Mouse (Mus musculus) liver, adult 2 months (tissue): ENCODE data around the gene Cd300e.
"Not testable (repeated sequence)": the region's sequence is repeated elsewhere in the genome, so short reads cannot be mapped to it uniquely, and the experiment has no call there.

Experiments
- CTCF ChIP-seq: fragments of 200-500 bp; IDR thresholded peaks from 2 replicates; pipeline ENCODE4 v1.5.1; 2011; ENCODE audit warnings: low read depth, low read length, control low read depth
- POLR2A ChIP-seq: fragments of 200-500 bp; IDR thresholded peaks from 2 replicates; pipeline ENCODE4 v1.6.1; 2011; ENCODE audit warnings: low read length, control low read depth; ENCODE audit not compliant: insufficient read depth; ENCODE audit errors: extremely low read depth

DNA sequence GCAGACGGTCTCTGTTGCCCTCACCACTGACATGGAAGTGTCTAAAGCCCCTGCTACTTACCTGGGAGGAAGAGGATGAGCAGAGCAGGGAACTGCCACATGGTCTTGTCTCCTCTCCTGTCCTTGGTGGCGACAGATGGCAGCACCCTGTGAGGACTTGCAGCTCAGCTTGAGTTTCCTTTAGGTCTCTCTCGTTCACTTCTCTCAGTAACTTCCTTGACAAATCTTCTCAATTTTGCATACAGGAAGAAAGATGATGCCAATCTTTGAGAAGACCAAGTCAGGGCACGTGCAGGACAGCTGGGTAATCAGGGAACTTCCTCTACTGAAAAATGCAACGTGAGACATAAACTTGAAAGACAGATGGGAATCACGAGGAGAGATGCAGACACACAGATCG is 45.9 kb downstream of the Cd300e start, which contains the start of gene Cd300ld2:
- TF ChIP-seq POLR2A, CTCF: not testable (repeated sequence)
